26 mouse cellular contexts compared by ENCODE assay signal in the genomic region with DNA sequence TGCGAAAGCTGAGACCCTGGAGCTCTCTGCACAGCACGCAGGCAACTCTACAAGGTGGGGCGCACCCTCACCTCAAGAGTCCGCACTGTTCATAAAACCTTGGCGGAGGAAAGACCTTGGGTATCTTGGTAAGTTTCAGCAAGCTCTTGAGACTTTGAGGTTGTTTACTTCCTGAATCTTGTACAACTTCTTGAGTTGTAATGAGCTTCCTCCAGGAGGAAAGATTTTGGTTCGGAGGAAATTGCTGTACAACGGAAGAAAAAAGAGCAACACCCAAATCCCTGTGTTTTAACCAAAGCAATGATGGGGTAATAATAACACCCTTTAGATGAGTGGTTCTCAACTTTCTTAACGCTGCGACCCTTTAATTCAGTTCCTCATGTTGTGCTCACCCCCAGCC. TPM values are rescaled to one million over a fixed set of nuclear protein-coding genes. Genes with fewer than 3 reads are reported as not detected.
A peak's percentile ranks its signal among the peaks of the same experiment; 100 is the strongest.
DNase-seq lines count a peak whose midpoint lies in the region; ATAC-seq and TF ChIP-seq lines count a peak whose summit lies in the region.
"Had no signal": no experiment of that assay in that cellular context is flagged by ENCODE, and none has a peak within 500 bp of the region (broad histone marks: within the 10 kb centered on the region; RNA-seq: fewer than 3 reads in every experiment).

No protein-coding gene starts in this region.

- H3K4me3 ChIP-seq in midbrain, embryonic 11.5 days (ENCODE audit: low read depth, low read length) = no peak overlapping the region
- no peak overlapping the region for H3K4me3 ChIP-seq in midbrain, postnatal 0 days (ENCODE audit: low read depth, low read length)
- H3K4me3 ChIP-seq in bone marrow, adult 2 months (replicated peaks; ENCODE audit: control insufficient read depth, low read depth, low read length) = no peak overlapping the region
- H3K4me3 ChIP-seq: embryonic facial prominence, embryonic 13.5 days; erythroblast, embryonic 14.5 days; forebrain, embryonic 12.5 days; forebrain, embryonic 15.5 days; gastrocnemius, adult 2 months; heart, embryonic 13.5 days; hindbrain, embryonic 12.5 days; hindbrain, embryonic 15.5 days; intestine, embryonic 15.5 days had no signal

- H3K36me3 ChIP-seq in midbrain, embryonic 11.5 days (ENCODE audit: control insufficient read depth, insufficient read depth, low read length) = no peaks in the 10 kb centered on the region
- H3K36me3 ChIP-seq in midbrain, postnatal 0 days (ENCODE audit: insufficient read depth, low read length) = no peaks in the 10 kb centered on the region
- H3K36me3 ChIP-seq: embryonic facial prominence, embryonic 13.5 days; forebrain, embryonic 12.5 days; forebrain, embryonic 15.5 days; heart, embryonic 13.5 days; hindbrain, embryonic 12.5 days; hindbrain, embryonic 15.5 days; intestine, embryonic 15.5 days had no signal

- DNase-seq in midbrain, embryonic 11.5 days (ENCODE audit: low spot score, missing footprints) = peak; percentile 60
- DNase-seq in midbrain, postnatal 0 days (ENCODE audit: low spot score) = no peak
- no peak for DNase-seq in natural killer cell, adult 2 months (ENCODE audit: low spot score in 2 of 2)
- DNase-seq in left cerebral cortex, postnatal 10 days (ENCODE audit: extremely low spot score in 1 of 2, low spot score in 2 of 2) = no peak
- DNase-seq: adrenal gland, postnatal 10 days; adrenal gland, postnatal 36 days; cerebellum, adult 11-12 months; cerebellum, adult 8-10 months; cerebellum, postnatal 10 days; cerebellum, postnatal 36 days; gastrocnemius, adult 2 months; gastrocnemius, postnatal 14 days; heart, adult 18-20 months; kidney, adult 11 months had no signal

- H3K4me1 ChIP-seq in midbrain, embryonic 11.5 days (ENCODE audit: control insufficient read depth, insufficient read depth, low read length) = no peaks in the 10 kb centered on the region
- H3K4me1 ChIP-seq in midbrain, postnatal 0 days (ENCODE audit: insufficient read depth, low read length) = no peaks in the 10 kb centered on the region
- no peaks in the 10 kb centered on the region; the same call in 1 of the 2 replicates for H3K4me1 ChIP-seq in bone marrow, adult 2 months (ENCODE audit: control insufficient read depth, insufficient read depth, low read length)
- H3K4me1 ChIP-seq: embryonic facial prominence, embryonic 13.5 days; forebrain, embryonic 12.5 days; forebrain, embryonic 15.5 days; heart, embryonic 13.5 days; hindbrain, embryonic 12.5 days; hindbrain, embryonic 15.5 days; intestine, embryonic 15.5 days had no signal

- no peak overlapping the region for H3K4me2 ChIP-seq in midbrain, embryonic 11.5 days
- H3K4me2 ChIP-seq in midbrain, postnatal 0 days (ENCODE audit: low read depth, low read length, poor library complexity, severe bottlenecking) = no peak overlapping the region
- H3K4me2 ChIP-seq: embryonic facial prominence, embryonic 13.5 days; forebrain, embryonic 12.5 days; forebrain, embryonic 15.5 days; heart, embryonic 13.5 days; hindbrain, embryonic 12.5 days; hindbrain, embryonic 15.5 days; intestine, embryonic 15.5 days had no signal

- no peak for ATAC-seq in midbrain, embryonic 11.5 days (ENCODE audit: low FRiP score)
- no peak for ATAC-seq in midbrain, postnatal 0 days (ENCODE audit: low FRiP score)
- ATAC-seq in megakaryocyte, adult 5-6 weeks (ENCODE audit: poor library complexity, severe bottlenecking) = peak; percentile 55
- ATAC-seq: CD4-positive, CD25-positive, alpha-beta regulatory T cell, adult 4 months; forebrain, embryonic 15.5 days; intestine, embryonic 15.5 days had no signal

- no peak overlapping the region for H3K9ac ChIP-seq in midbrain, embryonic 11.5 days (ENCODE audit: low read length)
- no peak overlapping the region for H3K9ac ChIP-seq in midbrain, postnatal 0 days (replicated peaks; ENCODE audit: low read length, poor library complexity, severe bottlenecking)
- H3K9ac ChIP-seq: embryonic facial prominence, embryonic 13.5 days; forebrain, embryonic 12.5 days; forebrain, embryonic 15.5 days; heart, embryonic 13.5 days; hindbrain, embryonic 12.5 days; hindbrain, embryonic 15.5 days; intestine, embryonic 15.5 days had no signal

- no peak overlapping the region for H3K27ac ChIP-seq in midbrain, embryonic 11.5 days (ENCODE audit: low read depth, low read length)
- H3K27ac ChIP-seq in midbrain, postnatal 0 days (ENCODE audit: low read depth, low read length) = no peak overlapping the region
- H3K27ac ChIP-seq in bone marrow, adult 2 months (ENCODE audit: control insufficient read depth, insufficient read depth, low read depth, low read length, poor library complexity) = peak overlapping the region; percentile 16; the same call in 1 of the 2 replicates
- H3K27ac ChIP-seq: embryonic facial prominence, embryonic 13.5 days; forebrain, embryonic 12.5 days; forebrain, embryonic 15.5 days; gastrocnemius, adult 2 months; heart, embryonic 13.5 days; hindbrain, embryonic 12.5 days; hindbrain, embryonic 15.5 days; intestine, embryonic 15.5 days had no signal

- no peak for TF ChIP-seq POLR2A in bone marrow, adult 2 months (IDR thresholded peaks at IDR 0.05; ENCODE audit: borderline replicate concordance, control insufficient read depth, low read depth, low read length)

- H3K27me3 ChIP-seq in midbrain, embryonic 11.5 days (ENCODE audit: control insufficient read depth, insufficient read depth, low read length) = no peaks in the 10 kb centered on the region
- H3K27me3 ChIP-seq in midbrain, postnatal 0 days (ENCODE audit: insufficient read depth, low read length) = no peaks in the 10 kb centered on the region
- H3K27me3 ChIP-seq: embryonic facial prominence, embryonic 13.5 days; forebrain, embryonic 12.5 days; forebrain, embryonic 15.5 days; heart, embryonic 13.5 days; hindbrain, embryonic 12.5 days; hindbrain, embryonic 15.5 days; intestine, embryonic 15.5 days had no signal

- TF ChIP-seq CTCF in midbrain, postnatal 0 days (IDR thresholded peaks at IDR 0.05) = no peak
- TF ChIP-seq CTCF in bone marrow, adult 2 months (IDR thresholded peaks at IDR 0.05; ENCODE audit: control insufficient read depth, insufficient read depth, low read length) = no peak

- intact Hi-C loops in left cerebral cortex, postnatal 10 days (cut with DNase I) = no loop called here

- 92% methylated on average over 9 of the region's 9 CpGs for WGBS in midbrain, embryonic 11.5 days
- 96% methylated on average over 9 of the region's 9 CpGs for WGBS in midbrain, postnatal 0 days
- WGBS in bone marrow, adult 2 months = 50% methylated on average over 9 of the region's 9 CpGs

- H3K9me3 ChIP-seq in midbrain, embryonic 11.5 days (ENCODE audit: control insufficient read depth, low read length) = no peaks in the 10 kb centered on the region
- H3K9me3 ChIP-seq in midbrain, postnatal 0 days (ENCODE audit: low read length) = no peaks in the 10 kb centered on the region
- H3K9me3 ChIP-seq: embryonic facial prominence, embryonic 13.5 days; forebrain, embryonic 12.5 days; forebrain, embryonic 15.5 days; heart, embryonic 13.5 days; hindbrain, embryonic 12.5 days; hindbrain, embryonic 15.5 days; intestine, embryonic 15.5 days had no signal

RNA-seq across cellular contexts. Expression of gene Usp15, which starts 11.5 kb away (rescaled TPM):
- 70.1 and 73.4 TPM in 2 replicates for polyA plus RNA-seq in midbrain, embryonic 11.5 days (2014; fragmentation: Nextera tagmentation; extraction: Ambion mirVana)
- 62.0 and 88.5 TPM in 2 replicates for total RNA-seq in midbrain, postnatal 0 days (2014; rRNA removed)
- 57.7 and 65.4 TPM in 2 replicates for polyA plus RNA-seq in midbrain, postnatal 0 days (2015; fragmentation: Nextera tagmentation; extraction: Ambion mirVana)
- 110 and 125 TPM in 2 replicates for polyA plus RNA-seq in bone marrow, adult 2 months (2011; ENCODE audit: insufficient read depth, insufficient read length, low replicate concordance, missing spikeins)
- 109 and 115 TPM in 2 replicates for total RNA-seq in megakaryocyte, adult 5-6 weeks (2015)
- 170 and 180 TPM in 2 replicates for total RNA-seq in megakaryocyte, adult 5-6 weeks (2017)
- 100 to 1,000 TPM; 116 to 122 TPM for total RNA-seq in left cerebral cortex, postnatal 10 days (2021)

RNA-seq across cellular contexts. Expression of gene Fam19a2, which starts 55.5 kb away (rescaled TPM):
- polyA plus RNA-seq in midbrain, embryonic 11.5 days (2014; fragmentation: Nextera tagmentation; extraction: Ambion mirVana) = 4.0 and 4.7 TPM in 2 replicates
- total RNA-seq in midbrain, postnatal 0 days (2014; rRNA removed) = 146 and 167 TPM in 2 replicates
- polyA plus RNA-seq in midbrain, postnatal 0 days (2015; fragmentation: Nextera tagmentation; extraction: Ambion mirVana) = 68.3 and 70.8 TPM in 2 replicates
- polyA plus RNA-seq in bone marrow, adult 2 months (2011; ENCODE audit: insufficient read depth, insufficient read length, low replicate concordance, missing spikeins) = not detected in 2 replicates
- total RNA-seq in megakaryocyte, adult 5-6 weeks (2015) = not detected in 2 replicates
- not detected in 2 replicates for total RNA-seq in megakaryocyte, adult 5-6 weeks (2017)
- total RNA-seq in left cerebral cortex, postnatal 10 days (2021) = 10 to 100 TPM; 93.2 to 99.7 TPM
- total RNA-seq: gastrocnemius, adult 2 months; heart, adult 18-20 months; hematopoietic stem cell, adult 5-6 weeks had no signal
- polyA plus RNA-seq: CD4-positive, CD25-positive, alpha-beta regulatory T cell, adult 4 months had no signal

Comparison
In these comparisons a context has a peak if more than half of its experiments do, and no peak if none do; other contexts are left out.
1. RNA of gene Fam19a2, which starts 55.5 kb away (total RNA-seq): 146 to 167 TPM in midbrain, postnatal 0 days and 93.2 to 99.7 TPM in left cerebral cortex, postnatal 10 days; not detected in megakaryocyte, adult 5-6 weeks; every median in the first group is over 10 times any median in the second.